Mouse (Mus musculus): ENCODE measurements around the gene Vmn1r88. TPM values are rescaled to one million over a fixed set of nuclear protein-coding genes. Genes with fewer than 3 reads are reported as not detected.

Gene Vmn1r88
- under 1 TPM; 0.02 to 0.05 TPM for polyA plus RNA-seq (2017; shearing (Covaris generic))

GRCm38 (mm10) chr7:13159268-13159667 lies at the start of gene Vmn1r88:
Gene Vmn1r88 (plus strand): TSS chr7:13159568.

DNA sequence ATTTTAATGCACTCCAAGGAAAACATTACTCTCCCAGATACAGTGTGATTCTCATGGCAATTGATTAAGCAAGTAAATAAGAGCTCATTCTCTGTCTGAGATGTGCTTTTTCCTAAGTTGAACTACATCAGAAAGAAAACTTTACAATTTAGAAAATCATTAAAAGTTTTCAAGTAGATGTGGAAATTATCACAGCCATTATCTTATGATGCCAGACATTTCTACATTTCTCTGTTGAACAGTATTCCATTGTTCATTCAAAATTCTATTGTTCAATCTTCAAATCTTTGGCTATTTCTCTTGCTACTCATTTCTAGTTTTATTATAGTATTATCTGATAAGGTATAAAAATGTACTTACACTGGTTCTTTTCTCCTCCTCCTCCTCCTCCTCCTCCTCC lies 39.6 kb upstream of the Vmn1r88 start, which contains the start of gene Vmn1r86:
TSS of gene Vmn1r86 (minus strand) at position 101 of the 400 bp plus-strand sequence.

GRCm38 (mm10) chr7:13140057-13140456 lies 19.3 kb upstream of the Vmn1r88 start, which contains the start of gene Vmn1r87:
Gene Vmn1r87 (minus strand): TSS chr7:13140157.

GRCm38 (mm10) chr7:13212720-13213119 lies 53.4 kb downstream of the Vmn1r88 start, which contains the start of gene Vmn1r89:
Gene Vmn1r89 (plus strand): TSS chr7:13213020.

Other genes starting within 250 kb of the Vmn1r88 start
- gene Rps5, start 237.3 kb upstream of the Vmn1r88 start, polyA plus RNA-seq (2017; shearing (Covaris generic)), result 1,000 to 10,000 TPM in 1 of 2 experiments, 100 to 1,000 TPM in 1; 744 to 1,333 TPM
- gene Rnf225, start 232.2 kb upstream of the Vmn1r88 start, polyA plus RNA-seq (2017; shearing (Covaris generic)), result under 1 TPM; 0.12 to 0.27 TPM
- gene Zfp324, start 193.7 kb upstream of the Vmn1r88 start, polyA plus RNA-seq (2017; shearing (Covaris generic)), result 1 to 10 TPM; 5.5 to 6.0 TPM
- 1 to 10 TPM; 6.5 to 7.0 TPM for gene Zfp446, start 181.7 kb upstream of the Vmn1r88 start, polyA plus RNA-seq (2017; shearing (Covaris generic))
- under 1 TPM; 0.12 to 0.55 TPM for gene Slc27a5, start 161.4 kb upstream of the Vmn1r88 start, polyA plus RNA-seq (2017; shearing (Covaris generic))
- gene Trim28, start 160.5 kb upstream of the Vmn1r88 start, polyA plus RNA-seq (2017; shearing (Covaris generic)), result 100 to 1,000 TPM in 1 of 2 experiments, 10 to 100 TPM in 1; 94.6 to 147 TPM
- 10 to 100 TPM; 23.0 to 27.9 TPM for gene Zbtb45, start 149.5 kb upstream of the Vmn1r88 start, polyA plus RNA-seq (2017; shearing (Covaris generic))
- gene Chmp2a, start 124.8 kb upstream of the Vmn1r88 start, polyA plus RNA-seq (2017; shearing (Covaris generic)), result 100 to 1,000 TPM; 252 to 275 TPM
- gene Ube2m, start 121.3 kb upstream of the Vmn1r88 start, polyA plus RNA-seq (2017; shearing (Covaris generic)), result 100 to 1,000 TPM; 185 to 192 TPM
- under 1 TPM; 0.30 to 0.39 TPM for gene Mzf1, start 104.8 kb upstream of the Vmn1r88 start, polyA plus RNA-seq (2017; shearing (Covaris generic))
- gene Vmn1r85, start 64.4 kb upstream of the Vmn1r88 start, polyA plus RNA-seq (2017; shearing (Covaris generic)), result not detected
- gene Vmn1r86, start 39.7 kb upstream of the Vmn1r88 start, polyA plus RNA-seq (2017; shearing (Covaris generic)), result under 1 TPM; 0.04 to 0.17 TPM
- gene Vmn1r87, start 19.4 kb upstream of the Vmn1r88 start, polyA plus RNA-seq (2017; shearing (Covaris generic)), result under 1 TPM in 1 of 2 experiments, not detected in 1; 0.15 TPM
- gene Vmn1r89, start 53.5 kb downstream of the Vmn1r88 start, polyA plus RNA-seq (2017; shearing (Covaris generic)), result not detected
- gene Lig1, start 117.7 kb downstream of the Vmn1r88 start, polyA plus RNA-seq (2017; shearing (Covaris generic)), result 10 to 100 TPM; 28.8 to 36.9 TPM
- 1 to 10 TPM in 1 of 2 experiments, under 1 TPM in 1; 0.86 to 2.1 TPM for gene Zswim9, start 119.2 kb downstream of the Vmn1r88 start, polyA plus RNA-seq (2017; shearing (Covaris generic))
- under 1 TPM; 0.14 to 0.16 TPM for gene Pla2g4c, start 165.1 kb downstream of the Vmn1r88 start, polyA plus RNA-seq (2017; shearing (Covaris generic))
- not detected for gene Cabp5, start 238.6 kb downstream of the Vmn1r88 start, polyA plus RNA-seq (2017; shearing (Covaris generic))